Mouse (Mus musculus) myocyte (in vitro differentiated cells): ENCODE measurements at regions not wholly inside any gene's neighbourhood (a gene's known extent, or its start where the extent isn't known, plus 50 kb on each side); places are given as distances from the start of the nearest gene placed in this dataset.

Experiments
- CEBPB ChIP-seq: IDR thresholded peaks from 2 replicates; pipeline ENCODE4 v1.6.1; 2011; ENCODE audit warnings: mild to moderate bottlenecking, moderate library complexity; ENCODE audit not compliant: poor library complexity, insufficient read depth, severe bottlenecking
- MYOG ChIP-seq, 3 experiments: IDR thresholded peaks; one replicate each; pipeline ENCODE4 v1.6.1; 2011; ENCODE audit warnings: control low read depth in 2 of 3, low read depth in 2 of 3, mild to moderate bottlenecking in 2 of 3; ENCODE audit not compliant: insufficient read length in 2 of 3, control insufficient read depth in 1 of 3, insufficient read depth in 1 of 3
- POLR2A ChIP-seq: IDR thresholded peaks from one replicate; pipeline ENCODE4 v1.6.1; 2011; ENCODE audit warnings: low read depth, mild to moderate bottlenecking, control low read depth, moderate library complexity; ENCODE audit not compliant: insufficient read length
- TCF12 ChIP-seq: IDR thresholded peaks from one replicate; pipeline ENCODE4 v1.6.1; 2011; ENCODE audit warnings: mild to moderate bottlenecking, control low read depth; ENCODE audit not compliant: poor library complexity, insufficient read depth, severe bottlenecking
- TCF3 ChIP-seq: IDR thresholded peaks from one replicate; pipeline ENCODE4 v1.6.1; 2011; ENCODE audit warnings: low read depth, control low read depth; ENCODE audit not compliant: insufficient read length
- USF1 ChIP-seq: IDR thresholded peaks from one replicate; pipeline ENCODE4 v1.6.1; 2011; ENCODE audit warnings: low read depth, mild to moderate bottlenecking, control low read depth, moderate library complexity

DNA sequence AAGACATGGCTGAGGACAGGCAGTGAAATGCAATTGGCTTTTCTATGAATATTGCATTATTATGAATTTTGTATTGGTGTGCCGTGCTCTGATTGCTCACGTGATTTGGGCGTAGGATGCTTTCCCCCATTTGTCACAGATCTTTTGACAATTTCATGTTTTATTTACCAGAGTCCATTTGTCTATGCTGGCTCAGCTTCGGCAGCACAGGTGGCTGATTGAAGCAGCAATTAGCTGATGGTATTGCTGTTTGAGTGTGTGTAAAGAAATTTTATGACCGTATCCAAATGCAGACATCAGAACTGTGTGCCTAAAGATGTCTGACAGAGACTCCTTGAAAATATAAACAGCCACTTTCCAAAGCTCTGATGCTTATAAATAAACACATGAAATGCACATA is 498.5 kb upstream of the Akr1e1 start:
- TF ChIP-seq USF1 (no peak), POLR2A (no peak), CEBPB (no peak), TCF12 (no peak), MYOG (IDR thresholded peaks at IDR 0.05; ENCODE audit: control insufficient read depth in 1 of 3, insufficient read depth in 1 of 3, insufficient read length in 2 of 3, low read depth in 2 of 3) (no peak), TCF3 (no peak)
